Mouse (Mus musculus) megakaryocyte, embryonic 14.5 days (primary cell): ENCODE measurements around the gene Rnf114.

Experiments used
- FLI1 ChIP-seq: IDR thresholded peaks from 2 replicates; pipeline ENCODE4 v1.6.1; 2012; ENCODE audit warnings: low read length, inconsistent platforms, mixed read lengths
- GATA1 ChIP-seq: IDR thresholded peaks from 3 replicates; pipeline ENCODE4 v1.6.1; 2012; ENCODE audit warnings: mixed read lengths, low read length, inconsistent platforms, borderline replicate concordance

GRCm38 (mm10) chr2:167467214-167467613 is 25.2 kb upstream of the Rnf114 start:
- TF ChIP-seq GATA1, result no peak
- no peak for TF ChIP-seq FLI1
